Mouse (Mus musculus) cerebellum, adult 9-10 months (tissue): Measurements from ENCODE around the gene 4921507P07Rik.
"Not testable (repeated sequence)": the region's sequence is repeated elsewhere in the genome, so short reads cannot be mapped to it uniquely, and the experiment has no call there.

Experiments
- DNase-seq: peaks from one replicate; pipeline ENCODE4 v3.0.0; 2022

The 4921507P07Rik gene

GRCm38 (mm10) chr6:50596301-50597211, at the start of gene 4921507P07Rik:
TSS of gene 4921507P07Rik (minus strand) at chr6:50596632.
- DNase-seq = peak; percentile 97

GRCm38 (mm10) chr6:50644701-50645100, 48.3 kb upstream of the 4921507P07Rik start:
- peak; percentile 23 for DNase-seq

GRCm38 (mm10) chr6:50641898-50642297, 45.5 kb upstream of the 4921507P07Rik start:
- DNase-seq = peak; percentile 16

GRCm38 (mm10) chr6:50640377-50640776, 43.9 kb upstream of the 4921507P07Rik start:
- peak; percentile 34 for DNase-seq

- no peak for DNase-seq
These were observed 43.2 kb upstream of the 4921507P07Rik start for GRCm38 (mm10) chr6:50639656-50640055.

GRCm38 (mm10) chr6:50626170-50626569, 29.7 kb upstream of the 4921507P07Rik start:
- DNase-seq = peak; percentile 45

- DNase-seq = not testable (repeated sequence)
These were observed 21.8 kb upstream of the 4921507P07Rik start for GRCm38 (mm10) chr6:50618273-50618672.

- no peak for DNase-seq
These were observed 5.2 kb upstream of the 4921507P07Rik start for GRCm38 (mm10) chr6:50601620-50602019.

GRCm38 (mm10) chr6:50598560-50598959, 2.1 kb upstream of the 4921507P07Rik start:
- peak; percentile 66 for DNase-seq

- DNase-seq = no peak
These were observed 2.1 kb downstream of the 4921507P07Rik start for GRCm38 (mm10) chr6:50594372-50594771.

- no peak for DNase-seq
These were observed 3.0 kb downstream of the 4921507P07Rik start for GRCm38 (mm10) chr6:50593334-50593845.

- no peak for DNase-seq
These were observed 6.2 kb downstream of the 4921507P07Rik start for GRCm38 (mm10) chr6:50590234-50590633.

- peak; percentile 83 for DNase-seq
These were observed 8.2 kb downstream of the 4921507P07Rik start for GRCm38 (mm10) chr6:50588251-50588650.

- DNase-seq = no peak
These were observed 9.0 kb downstream of the 4921507P07Rik start for GRCm38 (mm10) chr6:50587412-50587811.

GRCm38 (mm10) chr6:50586316-50586715, 10.1 kb downstream of the 4921507P07Rik start:
- DNase-seq = no peak

GRCm38 (mm10) chr6:50585733-50586132, 10.7 kb downstream of the 4921507P07Rik start:
- DNase-seq = no peak

- no peak for DNase-seq
These were observed 24.8 kb downstream of the 4921507P07Rik start for GRCm38 (mm10) chr6:50571661-50572060.

- DNase-seq = no peak
These were observed 29.5 kb downstream of the 4921507P07Rik start for GRCm38 (mm10) chr6:50566997-50567255.

- DNase-seq = peak; percentile 100
These were observed 30.1 kb downstream of the 4921507P07Rik start, which contains the start of gene Cycs for GRCm38 (mm10) chr6:50566141-50566996. TSS of gene Cycs (minus strand) at chr6:50566538.

GRCm38 (mm10) chr6:50563651-50564050, 32.8 kb downstream of the 4921507P07Rik start:
- no peak for DNase-seq

- DNase-seq = no peak
These were observed 34.0 kb downstream of the 4921507P07Rik start for GRCm38 (mm10) chr6:50562421-50562820.

- no peak for DNase-seq
These were observed 35.7 kb downstream of the 4921507P07Rik start for GRCm38 (mm10) chr6:50560776-50561175.

- no peak for DNase-seq
These were observed 37.6 kb downstream of the 4921507P07Rik start for GRCm38 (mm10) chr6:50558877-50559276.
